Mouse (Mus musculus): ENCODE results near the gene Specc1. TPM values are rescaled to one million over a fixed set of nuclear protein-coding genes. Genes with fewer than 3 reads are reported as not detected.

Specc1 gene
- polyA plus RNA-seq, 1 experiment from 2014 or later: 9.7 TPM

DNA sequence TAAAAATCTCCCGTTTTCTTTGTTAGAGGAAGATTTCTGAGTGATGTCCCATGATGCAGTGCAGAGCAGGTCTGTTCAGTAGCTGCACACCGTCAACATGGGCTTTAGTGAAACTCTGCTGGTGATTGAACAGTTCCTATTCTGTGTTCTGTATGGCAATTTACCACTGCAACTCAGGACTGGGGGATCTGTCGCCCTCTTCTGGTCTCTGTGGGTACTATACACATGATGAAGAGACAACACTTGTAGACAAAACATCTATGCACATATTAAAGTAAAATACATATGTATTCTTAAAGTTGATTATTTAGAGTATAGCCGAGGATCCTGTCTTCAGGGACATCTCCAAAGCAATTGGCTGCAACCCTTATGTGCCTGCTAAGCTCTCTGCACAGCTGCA lies 45.4 kb downstream of the Specc1 start:
- 78% methylated on average over 4 of the region's 4 CpGs for WGBS
- no peaks in the 10 kb centered on the region for H3K27me3 ChIP-seq (replicated peaks)
- no peaks in the 10 kb centered on the region for H3K36me3 ChIP-seq
- no peak overlapping the region for H3K4me3 ChIP-seq (replicated peaks)
- no peak for ATAC-seq (ENCODE audit: low FRiP score)
- H3K4me1 ChIP-seq: peaks cover 4% of the 10 kb centered on the region; the same call in 1 of the 2 replicates
- no peak overlapping the region for H3K27ac ChIP-seq (replicated peaks)
- no peak overlapping the region for H3K9ac ChIP-seq (replicated peaks)
- H3K4me2 ChIP-seq: no peak overlapping the region
- H3K9me3 ChIP-seq (replicated peaks): no peaks in the 10 kb centered on the region

DNA sequence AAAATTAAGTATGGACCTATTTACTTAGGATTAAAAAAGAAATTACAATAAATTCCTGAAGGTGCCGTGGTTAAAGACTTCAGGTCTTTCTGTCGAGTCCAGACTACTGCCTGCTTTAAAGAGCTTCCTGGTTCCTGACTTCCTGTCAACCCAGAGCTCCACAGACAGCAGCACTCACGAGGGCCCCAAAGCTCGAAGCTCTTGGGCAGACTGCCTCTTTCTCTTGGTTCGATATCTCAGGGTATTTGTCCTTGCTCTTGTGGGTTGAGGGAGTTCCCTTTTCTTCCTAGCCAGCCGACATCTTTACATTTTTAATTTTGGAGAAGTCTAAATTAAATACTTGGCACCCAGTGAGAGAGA lies 48.3 kb downstream of the Specc1 start:
- Histone ChIP-seq H3K4me1 (peaks cover 4% of the 10 kb centered on the region; the same call in 1 of the 2 replicates), H3K9me3 (replicated peaks) (no peaks in the 10 kb centered on the region), H3K27me3 (replicated peaks) (no peaks in the 10 kb centered on the region), H3K27ac (replicated peaks) (no peak overlapping the region), H3K4me3 (replicated peaks) (no peak overlapping the region), H3K36me3 (no peaks in the 10 kb centered on the region), H3K4me2 (no peak overlapping the region), H3K9ac (replicated peaks) (no peak overlapping the region)
- 68% methylated on average over 6 of the region's 6 CpGs for WGBS
- no peak for ATAC-seq (ENCODE audit: low FRiP score)

- H3K9me3 ChIP-seq (replicated peaks): no peaks in the 10 kb centered on the region
- H3K4me2 ChIP-seq: no peak overlapping the region
- ATAC-seq (ENCODE audit: low FRiP score): no peak
- peaks cover 4% of the 10 kb centered on the region; the same call in 1 of the 2 replicates for H3K4me1 ChIP-seq
- no peak overlapping the region for H3K4me3 ChIP-seq (replicated peaks)
- no peak overlapping the region for H3K9ac ChIP-seq (replicated peaks)
- no peaks in the 10 kb centered on the region for H3K27me3 ChIP-seq (replicated peaks)
- H3K27ac ChIP-seq (replicated peaks): peak overlapping the region; percentile 15; the same call in 1 of the 2 replicates
- H3K36me3 ChIP-seq: no peaks in the 10 kb centered on the region
- 72% methylated on average over 14 of the region's 14 CpGs for WGBS
These were observed 48.8 kb downstream of the Specc1 start for GRCm38 (mm10) chr11:62005241-62005910.

DNA sequence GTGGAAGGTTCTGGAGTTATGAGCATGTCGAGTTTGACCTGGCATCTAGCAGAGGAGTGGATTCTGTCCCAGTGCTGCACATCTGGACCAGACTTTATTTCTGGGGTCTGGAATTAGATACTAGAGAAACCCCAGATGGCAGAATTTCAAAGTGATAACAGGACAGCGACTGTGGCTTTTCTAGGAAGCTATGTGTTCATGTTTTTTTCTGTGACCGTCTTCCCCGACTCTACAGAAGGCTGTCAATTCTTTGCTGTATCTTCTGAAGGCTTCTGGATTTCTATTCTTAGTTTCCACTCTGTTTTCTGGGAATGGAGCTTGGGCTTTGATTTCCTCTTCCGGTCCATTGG lies 49.3 kb downstream of the Specc1 start:
- Histone ChIP-seq H3K4me1 (peaks cover 4% of the 10 kb centered on the region; the same call in 1 of the 2 replicates), H3K27ac (replicated peaks) (peak overlapping the region; percentile 15; the same call in 1 of the 2 replicates), H3K9me3 (replicated peaks) (no peaks in the 10 kb centered on the region), H3K27me3 (replicated peaks) (no peaks in the 10 kb centered on the region), H3K9ac (replicated peaks) (no peak overlapping the region), H3K4me2 (no peak overlapping the region), H3K36me3 (no peaks in the 10 kb centered on the region), H3K4me3 (replicated peaks) (no peak overlapping the region)
- ATAC-seq (ENCODE audit: low FRiP score): no peak
- 70% methylated on average over 5 of the region's 5 CpGs for WGBS

GRCm38 (mm10) chr11:62006680-62007079 lies 50.1 kb downstream of the Specc1 start:
- ATAC-seq (ENCODE audit: low FRiP score): no peak
- no peaks in the 10 kb centered on the region for H3K9me3 ChIP-seq (replicated peaks)
- no peaks in the 10 kb centered on the region for H3K27me3 ChIP-seq (replicated peaks)
- no peak overlapping the region for H3K4me2 ChIP-seq
- H3K4me3 ChIP-seq (replicated peaks): no peak overlapping the region
- no peak overlapping the region for H3K9ac ChIP-seq (replicated peaks)
- peaks cover 4% of the 10 kb centered on the region; the same call in 1 of the 2 replicates for H3K4me1 ChIP-seq
- 52% methylated on average over 5 of the region's 5 CpGs for WGBS
- H3K36me3 ChIP-seq: no peaks in the 10 kb centered on the region
- no peak overlapping the region for H3K27ac ChIP-seq (replicated peaks)

GRCm38 (mm10) chr11:62007984-62008383 lies 51.4 kb downstream of the Specc1 start:
- Histone ChIP-seq H3K27ac (replicated peaks) (no peak overlapping the region), H3K4me3 (replicated peaks) (no peak overlapping the region), H3K9me3 (replicated peaks) (no peaks in the 10 kb centered on the region), H3K9ac (replicated peaks) (no peak overlapping the region), H3K36me3 (no peaks in the 10 kb centered on the region), H3K4me2 (no peak overlapping the region), H3K27me3 (replicated peaks) (no peaks in the 10 kb centered on the region), H3K4me1 (peaks cover 4% of the 10 kb centered on the region; the same call in 1 of the 2 replicates)
- ATAC-seq (ENCODE audit: low FRiP score): no peak
- 65% methylated on average over 9 of the region's 9 CpGs for WGBS

GRCm38 (mm10) chr11:62010625-62011231 lies 54.2 kb downstream of the Specc1 start:
- Histone ChIP-seq H3K9ac (replicated peaks) (no peak overlapping the region), H3K27me3 (replicated peaks) (no peaks in the 10 kb centered on the region), H3K9me3 (replicated peaks) (no peaks in the 10 kb centered on the region), H3K4me1 (peaks cover 8% of the 10 kb centered on the region; the same call in 1 of the 2 replicates), H3K27ac (replicated peaks) (no peak overlapping the region), H3K36me3 (no peaks in the 10 kb centered on the region), H3K4me2 (no peak overlapping the region), H3K4me3 (replicated peaks) (no peak overlapping the region)
- ATAC-seq (ENCODE audit: low FRiP score): no peak
- WGBS: 73% methylated on average over 16 of the region's 16 CpGs

DNA sequence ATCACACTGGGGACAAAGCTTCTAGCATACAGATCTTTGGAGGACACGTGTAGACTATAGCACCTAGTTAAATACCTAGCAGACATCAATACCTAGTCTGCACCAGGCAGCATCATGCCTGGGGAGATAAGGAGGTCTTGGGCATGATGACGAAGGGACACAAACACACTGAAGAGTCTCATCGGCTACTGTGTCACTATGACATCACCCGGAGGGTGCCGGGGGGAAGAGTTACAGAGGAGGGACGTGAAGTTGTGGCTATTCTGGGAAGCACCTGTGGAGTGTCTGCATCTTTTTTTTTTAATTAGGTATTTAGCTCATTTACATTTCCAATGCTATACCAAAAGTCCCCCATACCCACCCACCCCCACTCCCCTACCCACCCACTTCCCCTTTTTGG lies 55.5 kb downstream of the Specc1 start:
- no peaks in the 10 kb centered on the region for H3K9me3 ChIP-seq (replicated peaks)
- no peak overlapping the region for H3K4me3 ChIP-seq (replicated peaks)
- H3K4me2 ChIP-seq: no peak overlapping the region
- H3K27ac ChIP-seq (replicated peaks): no peak overlapping the region
- no peaks in the 10 kb centered on the region for H3K27me3 ChIP-seq (replicated peaks)
- H3K4me1 ChIP-seq: peaks cover 8% of the 10 kb centered on the region; the same call in 1 of the 2 replicates
- no peak for ATAC-seq (ENCODE audit: low FRiP score)
- H3K36me3 ChIP-seq: no peaks in the 10 kb centered on the region
- no peak overlapping the region for H3K9ac ChIP-seq (replicated peaks)
- 96% methylated on average over 6 of the region's 6 CpGs for WGBS

DNA sequence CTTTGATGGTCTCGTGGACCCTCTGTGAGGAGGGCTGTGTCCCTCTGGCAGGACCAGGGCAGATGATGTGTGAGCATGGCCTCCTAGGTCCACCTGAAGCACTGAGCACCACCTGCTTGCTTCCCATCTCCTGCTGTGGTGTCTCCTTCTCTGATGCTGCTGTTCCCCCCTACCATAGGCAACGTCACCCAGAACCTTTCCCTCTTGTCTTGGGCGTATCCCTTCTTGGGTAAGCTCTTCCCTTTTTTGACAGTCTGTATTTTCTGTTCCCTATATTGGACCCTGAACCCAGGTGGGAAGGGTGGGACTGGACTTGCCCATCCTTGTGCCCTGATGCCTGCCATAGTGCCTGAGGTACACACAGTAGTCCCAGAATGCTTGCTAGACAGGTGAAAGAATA lies 56.9 kb downstream of the Specc1 start:
- H3K27ac ChIP-seq (replicated peaks): no peak overlapping the region
- 88% methylated on average over 3 of the region's 3 CpGs for WGBS
- no peak overlapping the region for H3K4me3 ChIP-seq (replicated peaks)
- peaks cover 8% of the 10 kb centered on the region; the same call in 1 of the 2 replicates for H3K4me1 ChIP-seq
- ATAC-seq (ENCODE audit: low FRiP score): no peak
- no peak overlapping the region for H3K4me2 ChIP-seq
- H3K9me3 ChIP-seq (replicated peaks): no peaks in the 10 kb centered on the region
- no peaks in the 10 kb centered on the region for H3K27me3 ChIP-seq (replicated peaks)
- no peak overlapping the region for H3K9ac ChIP-seq (replicated peaks)
- H3K36me3 ChIP-seq: no peaks in the 10 kb centered on the region

- no peak overlapping the region for H3K9ac ChIP-seq (replicated peaks)
- H3K27me3 ChIP-seq (replicated peaks): no peaks in the 10 kb centered on the region
- H3K4me3 ChIP-seq (replicated peaks): no peak overlapping the region
- WGBS: 43% methylated on average over 13 of the region's 13 CpGs
- peaks cover 8% of the 10 kb centered on the region; the same call in 1 of the 2 replicates for H3K4me1 ChIP-seq
- no peaks in the 10 kb centered on the region for H3K36me3 ChIP-seq
- no peaks in the 10 kb centered on the region for H3K9me3 ChIP-seq (replicated peaks)
- no peak for ATAC-seq (ENCODE audit: low FRiP score)
- no peak overlapping the region for H3K27ac ChIP-seq (replicated peaks)
- H3K4me2 ChIP-seq: no peak overlapping the region; the same call in 1 of the 2 replicates
These were observed 58.6 kb downstream of the Specc1 start for GRCm38 (mm10) chr11:62015071-62015654.

DNA sequence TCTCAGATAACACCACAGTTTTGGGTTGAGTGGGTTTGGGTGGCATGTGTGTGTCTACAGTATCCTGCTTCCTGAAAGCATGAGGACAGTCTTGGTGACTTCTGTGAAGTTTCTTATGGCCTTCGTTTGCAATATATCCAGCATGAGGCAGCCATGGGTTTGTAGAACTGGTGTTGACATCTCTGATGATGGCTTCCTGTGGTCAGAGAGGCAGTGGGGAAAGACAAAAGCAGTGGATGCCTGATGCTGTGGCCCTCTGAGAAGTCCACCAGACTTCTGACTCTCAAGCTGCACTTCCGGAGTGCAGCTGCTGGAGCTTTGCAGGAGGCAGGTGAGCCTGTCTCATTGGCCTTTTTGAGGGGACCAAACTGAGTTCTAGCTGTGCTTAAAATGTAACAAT lies 60.4 kb downstream of the Specc1 start:
- ATAC-seq (ENCODE audit: low FRiP score): no peak

More for the DNA sequence above, 60.4 kb downstream of the Specc1 start:
- peaks cover 8% of the 10 kb centered on the region; the same call in 1 of the 2 replicates for H3K4me1 ChIP-seq
- no peaks in the 10 kb centered on the region for H3K9me3 ChIP-seq (replicated peaks)
- no peaks in the 10 kb centered on the region for H3K36me3 ChIP-seq
- 81% methylated on average over 2 of the region's 2 CpGs for WGBS
- no peaks in the 10 kb centered on the region for H3K27me3 ChIP-seq (replicated peaks)
- H3K4me3 ChIP-seq (replicated peaks): no peak overlapping the region
- H3K27ac ChIP-seq (replicated peaks): no peak overlapping the region
- H3K9ac ChIP-seq (replicated peaks): no peak overlapping the region
- no peak overlapping the region for H3K4me2 ChIP-seq

Measured in neural tube, embryonic 15.5 days (tissue).